Mouse (Mus musculus) cerebellum, adult 2 months (tissue): ENCODE measurements around the gene Map2k5.

Experiments
- CTCF ChIP-seq: fragments of 200-500 bp; IDR thresholded peaks from 2 replicates; pipeline ENCODE4 v1.5.1; 2011; ENCODE audit warnings: low read depth, mild to moderate bottlenecking, control low read depth, low read length, moderate library complexity, borderline replicate concordance; ENCODE audit not compliant: insufficient read depth
- POLR2A ChIP-seq: fragments of 200-500 bp; IDR thresholded peaks from 2 replicates; pipeline ENCODE4 v1.6.1; 2011; ENCODE audit warnings: low read length, control low read depth, borderline replicate concordance; ENCODE audit not compliant: insufficient read depth

GRCm38 (mm10) chr9:63335816-63336215, 41.9 kb downstream of the Map2k5 start:
- TF ChIP-seq CTCF: no peak
- no peak for TF ChIP-seq POLR2A
